Mouse (Mus musculus): ENCODE measurements around the gene Capzb.

Gene Capzb

GRCm38 (mm10) chr4:139233755-139234254 lies 41.1 kb downstream of the Capzb start:
- CTCF ChIA-PET, result interaction anchor here (0.6 kb wide), 1 partner anchor 98 kb away, joined by 8 read pairs; no protein-coding TSS in a partner anchor

GRCm38 (mm10) chr4:139234261-139234660 lies 41.6 kb downstream of the Capzb start:
- CTCF ChIA-PET, result interaction anchor here (0.6 to 0.9 kb wide), 3 partner anchors 98 to 289 kb away, joined by 3 to 8 read pairs (median 4); no protein-coding TSS in a partner anchor

- CTCF ChIA-PET, result interaction anchor here (0.6 kb wide), 1 partner anchor 16 kb away, joined by 3 read pairs; no protein-coding TSS in a partner anchor
These were observed 42.9 kb downstream of the Capzb start for GRCm38 (mm10) chr4:139235556-139235955.

GRCm38 (mm10) chr4:139238612-139239011 lies 45.9 kb downstream of the Capzb start:
- CTCF ChIA-PET, result no interaction called here

GRCm38 (mm10) chr4:139240334-139240733 lies 47.6 kb downstream of the Capzb start:
- CTCF ChIA-PET, result interaction anchor here (0.6 to 1.1 kb wide), 2 partner anchors 14 to 110 kb away, joined by 3 read pairs; no protein-coding TSS in a partner anchor

GRCm38 (mm10) chr4:139241678-139242606 lies 49.2 kb downstream of the Capzb start:
- CTCF ChIA-PET, result interaction anchor here (1.1 kb wide), 1 partner anchor 22 kb away, joined by 3 read pairs; no protein-coding TSS in a partner anchor

- CTCF ChIA-PET, result no interaction called here
These were observed 49.9 kb downstream of the Capzb start for GRCm38 (mm10) chr4:139242607-139242955.

GRCm38 (mm10) chr4:139244176-139244575 lies 51.5 kb downstream of the Capzb start:
- CTCF ChIA-PET, result no interaction called here

GRCm38 (mm10) chr4:139244766-139245165 lies 52.1 kb downstream of the Capzb start:
- CTCF ChIA-PET, result no interaction called here

- CTCF ChIA-PET, result no interaction called here
These were observed 52.8 kb downstream of the Capzb start for GRCm38 (mm10) chr4:139245534-139245933.

- CTCF ChIA-PET, result no interaction called here
These were observed 53.6 kb downstream of the Capzb start for GRCm38 (mm10) chr4:139246130-139246877.

GRCm38 (mm10) chr4:139247966-139248365 lies 55.3 kb downstream of the Capzb start:
- CTCF ChIA-PET, result no interaction called here

- CTCF ChIA-PET, result no interaction called here
These were observed 56.0 kb downstream of the Capzb start for GRCm38 (mm10) chr4:139248736-139249135.

GRCm38 (mm10) chr4:139250043-139250442 lies 57.3 kb downstream of the Capzb start:
- CTCF ChIA-PET, result no interaction called here

GRCm38 (mm10) chr4:139250886-139251285 lies 58.2 kb downstream of the Capzb start:
- CTCF ChIA-PET, result no interaction called here

GRCm38 (mm10) chr4:139252051-139252760 lies 59.5 kb downstream of the Capzb start:
- CTCF ChIA-PET, result interaction anchor here (0.7 to 0.8 kb wide), 2 partner anchors 60 to 83 kb away, joined by 3 read pairs; no protein-coding TSS in a partner anchor

- CTCF ChIA-PET, result interaction anchor here (1.0 kb wide), 1 partner anchor 16 kb away, joined by 3 read pairs; no protein-coding TSS in a partner anchor
These were observed 60.5 kb downstream of the Capzb start for GRCm38 (mm10) chr4:139253206-139253605.

GRCm38 (mm10) chr4:139256146-139256545 lies 63.4 kb downstream of the Capzb start:
- CTCF ChIA-PET, result no interaction called here

- CTCF ChIA-PET, result no interaction called here
These were observed 64.0 kb downstream of the Capzb start for GRCm38 (mm10) chr4:139256708-139257107.

- CTCF ChIA-PET, result no interaction called here
These were observed 66.1 kb downstream of the Capzb start for GRCm38 (mm10) chr4:139258621-139259301.

Measured in spleen, embryonic (tissue).